Mouse (Mus musculus) myocyte (in vitro differentiated cells): Measurements from ENCODE around the gene Pamr1.

Experiments
- CEBPB ChIP-seq: IDR thresholded peaks from 2 replicates; pipeline ENCODE4 v1.6.1; 2011; ENCODE audit warnings: mild to moderate bottlenecking, moderate library complexity; ENCODE audit not compliant: poor library complexity, insufficient read depth, severe bottlenecking
- E2F4 ChIP-seq: IDR thresholded peaks from one replicate; pipeline ENCODE4 v1.6.1; 2011; ENCODE audit warnings: mild to moderate bottlenecking, control low read depth, moderate library complexity; ENCODE audit not compliant: insufficient read depth
- MYOG ChIP-seq, 3 experiments: IDR thresholded peaks; one replicate each; pipeline ENCODE4 v1.6.1; 2011; ENCODE audit warnings: control low read depth in 2 of 3, low read depth in 2 of 3, mild to moderate bottlenecking in 2 of 3; ENCODE audit not compliant: insufficient read length in 2 of 3, control insufficient read depth in 1 of 3, insufficient read depth in 1 of 3
- POLR2A ChIP-seq: IDR thresholded peaks from one replicate; pipeline ENCODE4 v1.6.1; 2011; ENCODE audit warnings: low read depth, mild to moderate bottlenecking, control low read depth, moderate library complexity; ENCODE audit not compliant: insufficient read length
- SRF ChIP-seq: IDR thresholded peaks from one replicate; pipeline ENCODE4 v1.6.1; 2011; ENCODE audit warnings: low read depth; ENCODE audit not compliant: control insufficient read depth, insufficient read length
- TCF12 ChIP-seq: IDR thresholded peaks from one replicate; pipeline ENCODE4 v1.6.1; 2011; ENCODE audit warnings: mild to moderate bottlenecking, control low read depth; ENCODE audit not compliant: poor library complexity, insufficient read depth, severe bottlenecking

DNA sequence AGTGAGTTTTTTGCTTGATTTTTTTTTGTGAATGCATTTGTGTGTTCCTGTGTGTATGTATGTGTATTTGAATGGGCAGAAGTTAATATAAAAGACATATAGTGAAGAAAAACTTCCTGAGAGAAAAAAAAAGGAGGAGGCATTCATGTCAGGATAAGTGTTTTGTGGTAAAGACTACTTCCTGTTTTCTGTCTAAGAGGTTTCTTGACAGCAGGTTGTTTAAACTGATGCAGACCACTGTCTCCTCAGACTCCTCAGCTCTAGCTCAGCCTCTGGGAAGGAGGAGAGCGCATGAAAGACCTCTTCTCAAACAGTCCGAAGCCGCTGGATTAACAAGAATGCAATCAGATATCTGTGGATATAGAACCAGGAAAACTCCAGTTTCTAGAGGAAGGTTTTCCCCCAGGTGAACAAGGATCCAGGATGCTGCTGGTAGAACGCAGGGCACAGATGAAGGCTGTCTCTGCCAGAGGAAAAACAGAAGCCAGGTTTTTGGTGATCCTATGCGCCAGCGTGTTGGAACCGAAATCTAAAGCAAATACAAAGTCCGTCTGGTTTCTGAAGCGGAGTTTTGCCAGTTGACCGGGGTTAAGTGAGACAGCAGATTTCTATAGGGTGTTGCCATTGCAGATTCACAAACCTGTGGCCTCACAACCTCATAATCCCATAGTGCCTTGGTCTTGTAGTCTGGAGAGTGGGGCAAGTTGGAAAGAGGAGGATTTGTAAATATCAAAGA is 45.8 kb downstream of the Pamr1 start:
- no peak for TF ChIP-seq POLR2A
- no peak for TF ChIP-seq SRF
- TF ChIP-seq CEBPB = no peak
- no peak for TF ChIP-seq TCF12
- no peak for TF ChIP-seq MYOG (IDR thresholded peaks at IDR 0.05; ENCODE audit: control insufficient read depth in 1 of 3, insufficient read depth in 1 of 3, insufficient read length in 2 of 3, low read depth in 2 of 3)
- no peak for TF ChIP-seq E2F4
